8 mouse cellular contexts compared by ENCODE assay signal in genomic region chr9:123159330-123159729, GRCm38 (mm10). TPM values are rescaled to one million over a fixed set of nuclear protein-coding genes. Genes with fewer than 3 reads are reported as not detected.
DNase-seq lines count a peak whose midpoint lies in the region; ATAC-seq lines count a peak whose summit lies in the region.

No protein-coding gene starts in this region.

- no peak overlapping the region for H3K27ac ChIP-seq in liver, embryonic 13.5 days
- H3K27ac ChIP-seq in forebrain, embryonic 12.5 days, result no peak overlapping the region

- H3K36me3 ChIP-seq in liver, embryonic 13.5 days, result no peaks in the 10 kb centered on the region
- no peaks in the 10 kb centered on the region for H3K36me3 ChIP-seq in forebrain, embryonic 12.5 days (replicated peaks)

- no peak for ATAC-seq in liver, embryonic 13.5 days (ENCODE audit: low read depth)
- no peak for ATAC-seq in forebrain, embryonic 12.5 days (ENCODE audit: low FRiP score)

- no peaks in the 10 kb centered on the region for H3K27me3 ChIP-seq in liver, embryonic 13.5 days
- H3K27me3 ChIP-seq in forebrain, embryonic 12.5 days, result no peaks in the 10 kb centered on the region

- peak; percentile 45 for DNase-seq in ovary, postnatal 36 days (ENCODE audit: low spot score)
- no peak for DNase-seq in ovary, adult 18-20 months (ENCODE audit: low spot score)
- DNase-seq in adrenal gland, adult 8-10 months, result peak; percentile 55
- peak; percentile 44 to 92 for DNase-seq in frontal cortex, adult 2 months (ENCODE audit: extremely low spot score in 1 of 2, low spot score in 1 of 2)
- DNase-seq in kidney, postnatal 25 days, result peak; percentile 74 to 89
- DNase-seq in liver, embryonic 13.5 days, result peak; percentile 37
- DNase-seq in right cerebral cortex, adult 2 months (ENCODE audit: low spot score in 2 of 2), result peak; percentile 83 to 88

- H3K9me3 ChIP-seq in liver, embryonic 13.5 days (replicated peaks), result no peaks in the 10 kb centered on the region
- no peaks in the 10 kb centered on the region for H3K9me3 ChIP-seq in forebrain, embryonic 12.5 days

- no peak overlapping the region for H3K4me2 ChIP-seq in liver, embryonic 13.5 days
- H3K4me2 ChIP-seq in forebrain, embryonic 12.5 days, result no peak overlapping the region

- H3K4me3 ChIP-seq in liver, embryonic 13.5 days (replicated peaks), result no peak overlapping the region
- H3K4me3 ChIP-seq in forebrain, embryonic 12.5 days (replicated peaks), result no peak overlapping the region

- H3K4me1 ChIP-seq in liver, embryonic 13.5 days (replicated peaks), result peaks cover 6% of the 10 kb centered on the region; the same call in 1 of the 2 replicates
- no peaks in the 10 kb centered on the region for H3K4me1 ChIP-seq in forebrain, embryonic 12.5 days

- 42% methylated on average over 7 of the region's 7 CpGs for WGBS in liver, embryonic 13.5 days (ENCODE audit: insufficient replicate concordance)
- 57% methylated on average over 7 of the region's 7 CpGs for WGBS in forebrain, embryonic 12.5 days

- H3K9ac ChIP-seq in liver, embryonic 13.5 days, result no peak overlapping the region
- no peak overlapping the region for H3K9ac ChIP-seq in forebrain, embryonic 12.5 days

RNA-seq across cellular contexts. Expression of gene Clec3b, which starts 8.6 kb away (rescaled TPM):
- 10 to 100 TPM; 13.5 to 23.8 (median 20.1) TPM for total RNA-seq in adrenal gland, adult 8-10 months (2022)
- 5.8 and 8.4 TPM in 2 replicates for polyA plus RNA-seq in frontal cortex, adult 2 months (2012; rRNA removed)
- polyA plus RNA-seq in liver, embryonic 13.5 days (2015; fragmentation: Nextera tagmentation; extraction: Ambion mirVana), result 0.10 TPM in 1 of 2 replicates, not detected in the other
- 0.32 TPM in 1 of 2 replicates, not detected in the other for polyA plus RNA-seq in forebrain, embryonic 12.5 days (2016; fragmentation: Nextera tagmentation; extraction: Ambion mirVana)

RNA-seq across cellular contexts. Expression of gene Exosc7, which starts 46.3 kb away (rescaled TPM):
- total RNA-seq in adrenal gland, adult 8-10 months (2022), result 10 to 100 TPM; 41.1 to 54.1 (median 43.1) TPM
- 65.5 and 71.4 TPM in 2 replicates for polyA plus RNA-seq in frontal cortex, adult 2 months (2012; rRNA removed)
- polyA plus RNA-seq in liver, embryonic 13.5 days (2015; fragmentation: Nextera tagmentation; extraction: Ambion mirVana), result 109 and 118 TPM in 2 replicates
- 111 and 116 TPM in 2 replicates for polyA plus RNA-seq in forebrain, embryonic 12.5 days (2016; fragmentation: Nextera tagmentation; extraction: Ambion mirVana)

RNA-seq across cellular contexts. Expression of gene Zdhhc3, which starts 46.3 kb away (rescaled TPM):
- 10 to 100 TPM; 59.3 to 76.6 (median 71.0) TPM for total RNA-seq in adrenal gland, adult 8-10 months (2022)
- 62.0 and 63.7 TPM in 2 replicates for polyA plus RNA-seq in frontal cortex, adult 2 months (2012; rRNA removed)
- polyA plus RNA-seq in liver, embryonic 13.5 days (2015; fragmentation: Nextera tagmentation; extraction: Ambion mirVana), result 37.9 and 43.3 TPM in 2 replicates
- polyA plus RNA-seq in forebrain, embryonic 12.5 days (2016; fragmentation: Nextera tagmentation; extraction: Ambion mirVana), result 82.2 and 83.4 TPM in 2 replicates

RNA-seq across cellular contexts. Expression of gene Cdcp1, which starts 56.5 kb away (rescaled TPM):
- total RNA-seq in adrenal gland, adult 8-10 months (2022), result under 1 TPM; 0.12 to 0.32 (median 0.20) TPM
- 0.18 and 0.25 TPM in 2 replicates for polyA plus RNA-seq in frontal cortex, adult 2 months (2012; rRNA removed)
- polyA plus RNA-seq in liver, embryonic 13.5 days (2015; fragmentation: Nextera tagmentation; extraction: Ambion mirVana), result 0.13 and 0.21 TPM in 2 replicates
- polyA plus RNA-seq in forebrain, embryonic 12.5 days (2016; fragmentation: Nextera tagmentation; extraction: Ambion mirVana), result 0.73 and 0.77 TPM in 2 replicates
